Mouse (Mus musculus) neural tube, embryonic 11.5 days (tissue): ENCODE results near the gene Prkn. TPM values are rescaled to one million over a fixed set of nuclear protein-coding genes. Genes with fewer than 3 reads are reported as not detected.
A peak's percentile ranks its signal among the peaks of the same experiment; 100 is the strongest.

ENCODE experiments used
- ATAC-seq: fragments of 200-750 bp; cut with Nextera tagmentation; 2 replicates; pipeline ENCODE4 v1.8.0; 2017; ENCODE audit warnings: moderate number of reproducible peaks, mild to moderate bottlenecking, moderate TSS enrichment, moderate library complexity; ENCODE audit not compliant: insufficient read depth, low FRiP score, low TSS enrichment
- DNase-seq: peaks from one replicate; pipeline ENCODE4 v3.0.0-alpha.2; 2015; ENCODE audit warnings: low spot score
- H3K27ac ChIP-seq: fragments of 300-500 bp; sonication (generic); 2 replicates; pipeline ENCODE4 v1.5.1; 2014; ENCODE audit warnings: low read depth, mild to moderate bottlenecking, low read length
- H3K27me3 ChIP-seq: fragments of 300-500 bp; sonication (generic); 2 replicates; pipeline ENCODE4 v1.6.1; 2014; ENCODE audit warnings: mild to moderate bottlenecking, low read length, mixed read lengths; ENCODE audit not compliant: control insufficient read depth, insufficient read depth
- H3K36me3 ChIP-seq: fragments of 300-500 bp; sonication (generic); 2 replicates; pipeline ENCODE4 v1.6.1; 2014; ENCODE audit warnings: mild to moderate bottlenecking, low read length, moderate library complexity, mixed read lengths; ENCODE audit not compliant: control insufficient read depth, insufficient read depth
- H3K4me1 ChIP-seq: fragments of 300-500 bp; sonication (generic); 2 replicates; pipeline ENCODE4 v1.6.1; 2014; ENCODE audit warnings: low read length, mixed read lengths; ENCODE audit not compliant: control insufficient read depth, insufficient read depth
- H3K4me2 ChIP-seq: fragments of 300-500 bp; sonication (generic); 2 replicates; pipeline ENCODE4 v1.6.1; 2014; ENCODE audit warnings: low read depth, mild to moderate bottlenecking, moderate library complexity
- H3K4me3 ChIP-seq: fragments of 300-500 bp; sonication (generic); 2 replicates; pipeline ENCODE4 v1.5.1; 2014; ENCODE audit warnings: low read depth, low read length
- H3K9ac ChIP-seq: fragments of 300-500 bp; sonication (generic); 2 replicates; pipeline ENCODE4 v1.6.1; 2014; ENCODE audit warnings: mild to moderate bottlenecking, low read length
- H3K9me3 ChIP-seq: fragments of 300-500 bp; sonication (generic); 2 replicates; pipeline ENCODE4 v1.6.1; 2016; ENCODE audit warnings: low read length; ENCODE audit not compliant: control insufficient read depth
- WGBS: fragments of 180-500 bp; shearing (Covaris S2); extraction: QIAGEN DNeasy Blood & Tissue Kit; methylation state at CpG from one replicate; pipeline ENCODE4 v1.1.7; 2014; 5-methylcytosine and 5-hydroxymethylcytosine counted together
- polyA plus RNA-seq: library from polyadenylated mRNA; unstranded; fragments of >200 nt; fragmentation: Nextera tagmentation; extraction: Ambion mirVana; gene quantifications from 2 replicates; pipeline ENCODE4 v1.2.1, GENCODE M21; 2014

Gene Prkn
- polyA plus RNA-seq = 1.3 and 1.4 TPM in 2 replicates

DNA sequence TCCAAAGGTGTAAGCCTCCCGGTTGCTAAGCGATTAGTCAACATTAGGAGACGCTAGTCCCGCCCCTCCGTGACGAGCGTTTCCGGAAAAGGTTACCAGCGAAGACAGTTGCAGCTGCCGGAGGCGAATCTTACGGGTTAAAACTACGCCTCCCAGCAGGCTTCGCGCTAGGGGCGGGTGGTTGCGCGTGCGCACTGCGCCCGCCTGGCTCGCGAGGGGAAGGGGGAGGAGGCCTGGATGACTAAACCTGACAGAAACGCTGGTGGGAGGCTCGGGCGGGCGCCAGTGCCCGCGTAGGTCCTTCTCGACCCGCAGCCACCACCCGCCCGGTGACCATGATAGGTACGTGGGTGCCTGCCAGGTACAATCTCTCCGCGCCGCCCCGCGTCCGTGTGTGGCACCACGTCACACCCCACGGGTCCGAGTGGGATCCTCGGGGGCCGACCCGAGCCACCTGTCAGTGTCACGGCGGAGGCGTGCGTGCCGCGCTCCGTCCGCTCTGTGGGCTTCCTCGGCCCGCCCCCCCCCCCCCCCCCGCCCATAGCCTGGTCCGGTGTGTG is at the start of gene Prkn, which contains the start of gene Pacrg:
TSS of gene Prkn (plus strand) at position 237 of the 560 bp plus-strand sequence.
TSS of gene Pacrg (minus strand) at position 164 of the 560 bp plus-strand sequence.
- ATAC-seq = peak; percentile 90
- Histone ChIP-seq H3K27ac (no peak within 1 kb of the TSS), H3K4me3 (peak within 1 kb of the TSS; percentile 72), H3K27me3 (no peaks in the 10 kb centered on the region), H3K9ac (peak within 1 kb of the TSS; percentile 69), H3K4me1 (0 out of 2 replicates have a peak, but pooled peaks cover 4% of the 10 kb centered on the region), H3K9me3 (no peaks in the 10 kb centered on the region), H3K36me3 (no peaks in the 10 kb centered on the region), H3K4me2 (peak within 1 kb of the TSS; percentile 72)
- under 1% methylated on average over 55 of the region's 58 CpGs for WGBS
- peak; percentile 99 for DNase-seq

DNA sequence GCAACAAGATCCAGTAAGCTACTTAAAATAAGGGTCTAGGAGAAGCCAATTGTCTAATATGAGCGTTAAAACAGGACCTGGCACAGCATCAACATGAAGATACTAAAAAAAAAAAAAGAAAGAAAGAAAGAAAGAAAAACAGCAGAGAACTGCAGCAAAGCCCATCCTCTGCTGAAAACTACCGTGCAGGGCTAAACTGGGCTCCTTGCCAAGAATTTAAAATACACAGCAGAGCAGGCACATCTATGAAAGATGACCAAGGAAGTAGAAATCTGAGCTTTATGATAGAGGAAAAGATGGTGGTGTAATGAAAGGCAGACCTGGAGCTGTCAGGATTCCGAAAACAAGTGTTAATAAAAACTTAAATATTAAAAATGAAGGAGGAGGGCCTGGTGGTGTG is 48.5 kb upstream of the Prkn start:
- no peaks in the 10 kb centered on the region for H3K27me3 ChIP-seq
- no peaks in the 10 kb centered on the region for H3K4me1 ChIP-seq
- H3K9me3 ChIP-seq = no peaks in the 10 kb centered on the region
- H3K4me3 ChIP-seq = no peak overlapping the region
- H3K4me2 ChIP-seq = no peak overlapping the region
- ATAC-seq (no peak), DNase-seq (no peak)
- H3K36me3 ChIP-seq = no peaks in the 10 kb centered on the region
- WGBS = 68% methylated on average over 3 of the region's 3 CpGs
- H3K9ac ChIP-seq = no peak overlapping the region
- no peak overlapping the region for H3K27ac ChIP-seq

DNA sequence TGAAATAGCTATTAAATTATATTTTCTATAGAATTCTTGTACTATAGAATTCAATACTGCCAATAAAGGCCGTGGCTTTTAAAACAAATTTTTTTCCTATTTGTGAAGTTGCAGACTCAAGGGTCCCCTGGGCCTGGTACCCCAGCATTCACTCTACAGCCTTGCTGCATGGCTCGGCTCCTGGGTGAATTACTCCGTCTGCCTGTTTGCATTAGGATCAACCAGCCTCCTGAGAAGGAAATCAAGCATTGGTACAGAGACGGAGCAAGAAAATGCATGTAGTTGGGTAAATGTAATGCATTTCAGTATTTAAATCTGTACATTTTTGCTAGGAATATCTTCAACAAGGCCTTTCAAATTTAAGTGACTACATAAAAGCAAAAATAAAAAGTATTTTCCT is 33.5 kb upstream of the Prkn start:
- Histone ChIP-seq H3K4me1 (no peaks in the 10 kb centered on the region), H3K4me2 (no peak overlapping the region), H3K27ac (no peak overlapping the region), H3K9ac (no peak overlapping the region), H3K4me3 (no peak overlapping the region), H3K36me3 (no peaks in the 10 kb centered on the region), H3K9me3 (no peaks in the 10 kb centered on the region), H3K27me3 (no peaks in the 10 kb centered on the region)
- ATAC-seq = no peak
- 84% methylated on average over 4 of the region's 4 CpGs for WGBS
- DNase-seq = no peak

DNA sequence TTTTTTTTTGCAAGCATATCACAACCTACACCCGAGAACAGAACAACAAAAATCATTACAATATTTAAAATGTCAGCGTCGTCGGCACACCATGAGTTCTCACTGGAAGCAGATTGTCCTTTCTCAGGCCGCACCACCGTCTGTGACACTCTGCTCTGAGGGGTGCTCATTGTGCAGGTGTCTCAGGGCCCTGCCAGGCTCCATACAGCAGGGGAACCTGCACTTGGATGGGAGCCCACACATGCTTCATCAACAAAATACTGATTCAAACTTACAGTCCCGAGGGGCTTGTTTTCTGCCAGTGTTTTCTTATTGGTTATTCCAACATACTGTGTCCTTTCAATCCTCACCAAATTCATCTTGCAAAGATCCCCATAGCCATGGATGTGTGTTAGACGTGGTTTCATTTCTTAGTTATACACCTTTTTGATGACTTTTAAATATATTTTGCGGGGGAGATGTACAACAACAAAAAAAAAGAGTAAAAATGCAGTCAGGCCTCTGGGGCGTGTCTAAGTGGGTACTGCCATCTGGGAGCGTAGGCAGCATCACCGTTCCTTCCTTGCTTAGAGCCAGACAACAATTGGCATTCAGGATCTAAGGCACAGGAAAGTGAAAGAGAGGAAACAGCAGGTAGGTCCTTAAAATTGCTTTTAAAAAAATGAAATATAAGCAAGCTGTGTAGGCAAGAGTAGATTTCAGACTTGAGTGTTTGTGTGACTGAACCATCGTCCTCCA is 32.8 kb upstream of the Prkn start:
- Histone ChIP-seq H3K9ac (no peak overlapping the region), H3K9me3 (no peaks in the 10 kb centered on the region), H3K27ac (no peak overlapping the region), H3K36me3 (no peaks in the 10 kb centered on the region), H3K4me1 (no peaks in the 10 kb centered on the region), H3K27me3 (no peaks in the 10 kb centered on the region), H3K4me3 (no peak overlapping the region), H3K4me2 (no peak overlapping the region)
- ATAC-seq (no peak), DNase-seq (no peak)
- WGBS = 89% methylated on average over 13 of the region's 13 CpGs

DNA sequence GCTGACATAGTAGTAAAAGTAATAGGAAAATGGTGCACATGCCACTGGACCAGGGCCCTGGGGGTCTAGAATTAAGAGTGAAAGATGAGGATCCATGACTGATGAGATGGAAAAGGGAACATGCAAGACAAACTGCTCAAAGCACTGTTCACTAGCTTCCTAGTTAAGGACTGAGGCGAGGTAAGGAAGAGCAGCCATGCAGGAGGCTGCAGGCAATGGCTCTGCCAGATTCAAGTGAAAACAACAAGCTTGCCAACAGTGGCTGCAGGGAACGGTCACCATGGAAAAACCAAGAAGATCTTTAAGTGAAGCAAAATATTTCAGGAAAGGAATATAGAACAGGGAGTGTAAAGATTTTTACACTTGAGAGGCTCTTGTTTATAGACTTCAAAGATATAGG is 31.6 kb upstream of the Prkn start:
- H3K4me2 ChIP-seq = no peak overlapping the region
- no peaks in the 10 kb centered on the region for H3K4me1 ChIP-seq
- ATAC-seq = no peak
- no peaks in the 10 kb centered on the region for H3K27me3 ChIP-seq
- no peak for DNase-seq
- no peaks in the 10 kb centered on the region for H3K9me3 ChIP-seq
- H3K36me3 ChIP-seq = no peaks in the 10 kb centered on the region
- 84% methylated on average over 2 of the region's 2 CpGs for WGBS
- H3K9ac ChIP-seq = no peak overlapping the region
- no peak overlapping the region for H3K4me3 ChIP-seq
- H3K27ac ChIP-seq = no peak overlapping the region

DNA sequence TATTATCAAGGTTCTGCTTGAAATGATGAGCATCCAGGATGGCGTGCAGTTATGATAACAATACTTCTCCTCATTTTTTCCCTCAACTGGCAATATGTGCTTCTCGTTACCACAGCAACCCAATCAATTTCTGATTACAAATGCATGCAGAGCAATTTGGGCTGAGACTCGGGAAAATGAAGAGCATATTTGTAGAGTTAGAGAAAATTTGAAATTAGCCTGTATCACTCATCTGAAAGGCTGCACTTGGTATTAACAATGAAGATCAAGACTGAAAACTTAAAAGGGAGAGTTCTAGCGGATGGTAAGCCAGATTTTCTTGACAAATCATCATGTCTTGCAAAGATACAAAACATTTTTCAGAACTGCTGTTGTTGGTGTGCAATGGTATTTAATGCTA is 21.2 kb upstream of the Prkn start:
- ATAC-seq (no peak), DNase-seq (no peak)
- Histone ChIP-seq H3K27ac (no peak overlapping the region), H3K4me3 (no peak overlapping the region), H3K36me3 (no peaks in the 10 kb centered on the region), H3K4me2 (no peak overlapping the region), H3K4me1 (no peaks in the 10 kb centered on the region), H3K9me3 (no peaks in the 10 kb centered on the region), H3K27me3 (no peaks in the 10 kb centered on the region), H3K9ac (no peak overlapping the region)
- 88% methylated on average over 4 of the region's 4 CpGs for WGBS

DNA sequence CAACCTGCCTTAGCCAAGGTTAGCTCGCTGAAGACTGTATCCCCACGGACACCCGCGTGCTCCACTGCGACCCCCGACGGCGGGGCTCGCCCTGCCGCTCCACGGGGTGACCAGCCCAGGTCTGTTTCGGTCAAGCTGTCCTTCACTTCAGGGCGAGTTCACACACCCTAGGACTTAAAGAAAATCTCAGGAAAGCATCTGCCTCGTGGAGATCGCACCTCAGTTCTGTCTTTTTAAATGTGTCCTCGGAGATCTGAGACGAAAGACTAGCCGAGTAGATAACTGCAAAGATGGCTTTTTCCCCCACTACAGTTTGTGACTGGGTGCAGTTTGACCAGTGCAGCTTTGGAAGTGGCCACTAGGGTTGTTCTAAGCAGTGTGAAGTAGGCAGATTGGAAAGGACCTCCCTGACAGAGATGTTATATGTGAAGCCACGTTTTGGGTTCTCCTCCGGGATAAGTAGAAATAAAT is 582 bp downstream of the Prkn start:
- Histone ChIP-seq H3K9ac (peak overlapping the region; percentile 69), H3K27me3 (no peaks in the 10 kb centered on the region), H3K27ac (no peak overlapping the region), H3K4me3 (peak overlapping the region; percentile 72), H3K36me3 (no peaks in the 10 kb centered on the region), H3K9me3 (no peaks in the 10 kb centered on the region), H3K4me2 (peak overlapping the region; percentile 72), H3K4me1 (0 out of 2 replicates have a peak, but pooled peaks cover 4% of the 10 kb centered on the region)
- WGBS = 3% methylated on average over 20 of the region's 20 CpGs
- peak; percentile 56 for DNase-seq
- ATAC-seq = peak; percentile 62; the same call in 1 of the 2 replicates

DNA sequence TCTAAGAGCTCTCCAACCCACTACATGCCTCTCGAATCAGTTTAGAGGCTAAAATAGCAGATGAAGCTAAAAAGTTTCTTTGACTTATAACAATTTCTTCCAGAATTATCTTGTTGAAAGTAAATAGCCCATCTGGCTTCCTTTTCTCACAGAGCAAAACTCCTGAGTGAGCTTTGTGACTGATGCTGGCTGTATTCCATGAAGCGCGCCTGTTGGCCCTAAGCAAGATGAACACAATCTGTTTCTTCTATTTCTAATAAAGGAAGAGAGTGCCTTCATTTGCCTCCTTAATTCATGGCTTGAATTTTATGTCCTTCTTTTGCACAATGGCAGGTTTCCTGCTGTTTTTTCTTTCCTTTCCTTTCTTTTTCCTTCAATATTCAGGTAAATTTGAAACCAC is 14.0 kb downstream of the Prkn start:
- DNase-seq (no peak), ATAC-seq (no peak)
- no peaks in the 10 kb centered on the region for H3K9me3 ChIP-seq
- H3K27me3 ChIP-seq = no peaks in the 10 kb centered on the region
- WGBS = 89% methylated on average over 3 of the region's 3 CpGs
- no peak overlapping the region for H3K4me2 ChIP-seq
- H3K36me3 ChIP-seq = no peaks in the 10 kb centered on the region
- no peak overlapping the region for H3K9ac ChIP-seq
- H3K27ac ChIP-seq = no peak overlapping the region
- no peak overlapping the region for H3K4me3 ChIP-seq
- no peaks in the 10 kb centered on the region for H3K4me1 ChIP-seq
